Mouse (Mus musculus) heart, postnatal 14 days (tissue): ENCODE results near the gene Atg2a. TPM values are rescaled to one million over a fixed set of nuclear protein-coding genes. Genes with fewer than 3 reads are reported as not detected.

Source experiments
- DNase-seq, 2 experiments: peaks; one replicate each; pipeline ENCODE4 v3.0.0; 2021 to 2022
- intact Hi-C: fragments of 180-260 bp; cut with DNase I; formaldehyde crosslinking; loops from one replicate; pipeline ENCODE4 v1.15.1; 2025
- total RNA-seq, 2 experiments: library from RNA; stranded (reverse); gene quantifications; 2 replicates each; pipeline ENCODE4 v1.2.3; 2021

Gene Atg2a
- total RNA-seq, 2 experiments from 2014 or later: 20.4 to 22.7 TPM

- intact Hi-C loops: no loop called here
- no peak for DNase-seq
These were observed 32.1 kb downstream of the Atg2a start for GRCm38 (mm10) chr19:6273592-6273991.

GRCm38 (mm10) chr19:6273998-6274608, 32.6 kb downstream of the Atg2a start:
- intact Hi-C loops: no loop called here
- no peak for DNase-seq

GRCm38 (mm10) chr19:6275740-6276389, 34.4 kb downstream of the Atg2a start:
- no peak for DNase-seq
- intact Hi-C loops: loop anchor here (2.0 kb wide), 1 partner anchor 17 kb away; no protein-coding TSS in a partner anchor

- intact Hi-C loops: loop anchor here (2.0 kb wide), 1 partner anchor 16 kb away; no protein-coding TSS in a partner anchor
- peak; percentile 99 for DNase-seq
These were observed 35.3 kb downstream of the Atg2a start, which contains the start of gene Ehd1 for GRCm38 (mm10) chr19:6276426-6277421. Gene Ehd1 (plus strand): TSS chr19:6276725.

GRCm38 (mm10) chr19:6277661-6278438, 36.4 kb downstream of the Atg2a start:
- intact Hi-C loops: loop anchor here (2.0 kb wide), 1 partner anchor 15 kb away; no protein-coding TSS in a partner anchor
- DNase-seq: peak; percentile 80 to 81

- intact Hi-C loops: no loop called here
- no peak for DNase-seq
These were observed 37.1 kb downstream of the Atg2a start for GRCm38 (mm10) chr19:6278439-6279073.

- intact Hi-C loops: no loop called here
These were observed 38.1 kb downstream of the Atg2a start for GRCm38 (mm10) chr19:6279481-6280144.

GRCm38 (mm10) chr19:6280554-6280953, 39.1 kb downstream of the Atg2a start:
- intact Hi-C loops: no loop called here
- no peak for DNase-seq

More at GRCm38 (mm10) chr19:6279481-6280144, 38.1 kb downstream of the Atg2a start:
- DNase-seq: no peak

- intact Hi-C loops: no loop called here
- DNase-seq: no peak
These were observed 39.9 kb downstream of the Atg2a start for GRCm38 (mm10) chr19:6281122-6282020.

- DNase-seq: no peak
- intact Hi-C loops: no loop called here
These were observed 41.5 kb downstream of the Atg2a start for GRCm38 (mm10) chr19:6283001-6283400.

GRCm38 (mm10) chr19:6284502-6284901, 43.0 kb downstream of the Atg2a start:
- DNase-seq: peak in 1 of 2 experiments; percentile 38

GRCm38 (mm10) chr19:6285226-6285625, 43.8 kb downstream of the Atg2a start:
- intact Hi-C loops: no loop called here
- DNase-seq: no peak

More at GRCm38 (mm10) chr19:6284502-6284901, 43.0 kb downstream of the Atg2a start:
- intact Hi-C loops: no loop called here

- intact Hi-C loops: no loop called here
- no peak for DNase-seq
These were observed 44.4 kb downstream of the Atg2a start for GRCm38 (mm10) chr19:6285632-6286433.

GRCm38 (mm10) chr19:6286434-6287401, 45.2 kb downstream of the Atg2a start:
- peak; percentile 58 to 65 for DNase-seq
- intact Hi-C loops: no loop called here

GRCm38 (mm10) chr19:6288236-6288894, 46.9 kb downstream of the Atg2a start:
- DNase-seq: peak in 1 of 2 experiments; percentile 56
- intact Hi-C loops: no loop called here
